Mouse (Mus musculus) CD4-positive naive resting alpha-beta T cell, adult 76 days (primary cell): Measurements from ENCODE around the gene Defb6. TPM values are rescaled to one million over a fixed set of nuclear protein-coding genes. Genes with fewer than 3 reads are reported as not detected.

Source experiments
- total RNA-seq: library from RNA; stranded (reverse); gene quantifications from one replicate; pipeline ENCODE4 v1.2.4, GENCODE M21; 2023

Gene Defb6
- not detected for total RNA-seq

GRCm38 (mm10) chr8:19225161-19225560 is at the start of gene Defb6:
TSS of gene Defb6 (plus strand) at chr8:19225478.

GRCm38 (mm10) chr8:19239616-19240015 is 14.3 kb downstream of the Defb6 start, which contains the start of gene Defb46:
TSS of gene Defb46 (plus strand) at chr8:19239916.

GRCm38 (mm10) chr8:19247280-19247679 is 22.0 kb downstream of the Defb6 start, which contains the start of gene Defb5:
TSS of gene Defb5 (plus strand) at chr8:19247580.

Other genes with a start within 250 kb of the Defb6 start
- not detected for gene Defb40, start 247.2 kb upstream of the Defb6 start, total RNA-seq
- gene Defb37, start 234.4 kb upstream of the Defb6 start, total RNA-seq: not detected
- gene Defb38, start 198.9 kb upstream of the Defb6 start, total RNA-seq: not detected
- gene Defb39, start 160.7 kb upstream of the Defb6 start, total RNA-seq: not detected
- gene Defb12, start 110.6 kb upstream of the Defb6 start, total RNA-seq: not detected
- gene Defb34, start 101.7 kb upstream of the Defb6 start, total RNA-seq: not detected
- not detected for gene Gm45826, start 84.7 kb upstream of the Defb6 start, total RNA-seq
- gene Defb14, start 31.1 kb upstream of the Defb6 start, total RNA-seq: not detected
- not detected for gene Defb4, start 26.8 kb upstream of the Defb6 start, total RNA-seq
- gene Defb46, start 14.4 kb downstream of the Defb6 start, total RNA-seq: not detected
- gene Defb5, start 22.1 kb downstream of the Defb6 start, total RNA-seq: not detected
- not detected for gene Defb3, start 67.9 kb downstream of the Defb6 start, total RNA-seq
- not detected for gene Defb8, start 222.1 kb downstream of the Defb6 start, total RNA-seq